Mouse (Mus musculus) myocyte (in vitro differentiated cells): ENCODE measurements around the gene Glt6d1.

Experiments
- CEBPB ChIP-seq: IDR thresholded peaks from 2 replicates; pipeline ENCODE4 v1.6.1; 2011; ENCODE audit warnings: mild to moderate bottlenecking, moderate library complexity; ENCODE audit not compliant: poor library complexity, insufficient read depth, severe bottlenecking
- MAX ChIP-seq: IDR thresholded peaks from one replicate; pipeline ENCODE4 v1.6.1; 2011; ENCODE audit warnings: low read depth, mild to moderate bottlenecking, control low read depth
- POLR2A ChIP-seq: IDR thresholded peaks from one replicate; pipeline ENCODE4 v1.6.1; 2011; ENCODE audit warnings: low read depth, mild to moderate bottlenecking, control low read depth, moderate library complexity; ENCODE audit not compliant: insufficient read length
- POLR2AphosphoS2 ChIP-seq: IDR thresholded peaks from one replicate; pipeline ENCODE4 v1.6.1; 2011; ENCODE audit warnings: low read depth, control low read depth; ENCODE audit not compliant: insufficient read length
- USF1 ChIP-seq: IDR thresholded peaks from one replicate; pipeline ENCODE4 v1.6.1; 2011; ENCODE audit warnings: low read depth, mild to moderate bottlenecking, control low read depth, moderate library complexity

DNA sequence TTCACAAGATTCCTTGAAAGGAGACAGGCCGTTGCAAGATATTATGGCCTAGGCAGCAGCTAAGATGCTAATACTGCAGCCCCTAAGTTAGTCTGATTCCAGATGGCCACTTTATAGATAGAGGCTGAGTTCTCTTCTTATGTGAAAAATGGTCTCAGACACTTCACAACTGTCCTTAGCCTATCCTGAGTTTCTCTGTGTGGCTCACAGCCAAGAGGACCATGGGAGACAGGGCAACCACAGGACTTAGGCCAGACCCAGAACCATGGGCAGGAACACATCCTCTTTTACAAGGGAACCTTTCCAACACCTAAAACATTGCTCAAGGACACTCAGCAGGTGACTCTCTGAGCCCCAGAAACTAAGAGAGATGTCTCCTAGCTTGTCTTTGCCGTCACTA is 42.1 kb downstream of the Glt6d1 start:
- TF ChIP-seq MAX (no peak), POLR2A (no peak), USF1 (no peak), POLR2AphosphoS2 (no peak), CEBPB (no peak)
